Mouse (Mus musculus) embryo, embryonic 10 days (tissue): ENCODE measurements around the gene Trpt1.
"Not testable (repeated sequence)": the region's sequence is repeated elsewhere in the genome, so short reads cannot be mapped to it uniquely, and the experiment has no call there.

Experiments
- DNase-seq: peaks from one replicate; pipeline ENCODE4 v3.0.0-alpha.2; 2015; ENCODE audit warnings: low spot score

Trpt1 gene

DNA sequence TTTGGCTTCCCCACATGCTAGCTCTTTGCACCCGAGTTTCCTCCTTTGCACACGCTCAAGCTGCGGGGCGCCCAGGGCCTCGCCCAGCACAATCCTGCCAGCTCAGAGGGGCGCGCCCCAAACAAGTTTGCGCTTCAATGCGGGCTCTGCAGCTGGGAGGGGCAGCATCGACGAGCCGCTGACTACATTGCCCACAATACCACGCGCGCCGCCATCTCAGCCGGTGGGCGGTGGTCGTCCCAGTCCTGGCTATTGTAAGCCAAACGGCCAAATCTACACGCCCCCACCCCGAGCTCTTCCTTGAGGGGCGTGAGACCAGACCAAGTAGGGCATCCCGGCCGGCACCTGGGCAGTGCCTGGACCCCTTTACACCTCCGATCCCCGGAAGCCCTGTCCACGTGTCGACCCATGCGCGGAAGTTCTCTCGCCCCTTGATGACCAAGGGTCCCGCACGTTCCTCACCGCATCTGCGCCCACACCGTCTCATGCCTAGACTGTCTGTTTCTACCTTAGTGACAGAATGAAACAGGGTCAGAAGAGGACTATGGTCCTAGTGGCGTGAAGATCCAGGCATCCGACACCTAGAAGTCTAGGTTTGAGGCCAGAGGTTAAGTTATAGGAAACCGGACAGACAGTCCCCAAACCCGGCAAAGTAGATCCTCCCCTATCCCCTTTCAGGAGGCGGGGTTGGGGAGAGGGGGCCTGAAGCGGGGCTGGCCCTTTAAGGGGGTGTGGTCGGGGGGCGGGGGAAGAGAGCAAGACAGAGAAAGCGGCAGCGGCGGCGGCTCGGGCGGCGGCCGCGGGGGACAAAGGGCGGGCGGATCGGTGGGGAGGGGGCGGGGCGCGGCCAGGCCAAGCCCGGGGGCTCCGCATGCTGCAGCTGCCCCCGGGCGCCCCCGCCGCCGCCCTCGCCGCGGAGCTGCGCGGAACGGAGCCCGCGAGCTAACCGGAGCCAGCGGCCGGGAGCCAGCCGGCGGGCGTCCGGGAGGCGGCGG, 21.4 kb upstream of the Trpt1 start, which contains the start of gene Ppp1r14b:
Gene Ppp1r14b (plus strand): TSS at position 758 of the 995 bp plus-strand sequence.
- peak; percentile 94 for DNase-seq

DNA sequence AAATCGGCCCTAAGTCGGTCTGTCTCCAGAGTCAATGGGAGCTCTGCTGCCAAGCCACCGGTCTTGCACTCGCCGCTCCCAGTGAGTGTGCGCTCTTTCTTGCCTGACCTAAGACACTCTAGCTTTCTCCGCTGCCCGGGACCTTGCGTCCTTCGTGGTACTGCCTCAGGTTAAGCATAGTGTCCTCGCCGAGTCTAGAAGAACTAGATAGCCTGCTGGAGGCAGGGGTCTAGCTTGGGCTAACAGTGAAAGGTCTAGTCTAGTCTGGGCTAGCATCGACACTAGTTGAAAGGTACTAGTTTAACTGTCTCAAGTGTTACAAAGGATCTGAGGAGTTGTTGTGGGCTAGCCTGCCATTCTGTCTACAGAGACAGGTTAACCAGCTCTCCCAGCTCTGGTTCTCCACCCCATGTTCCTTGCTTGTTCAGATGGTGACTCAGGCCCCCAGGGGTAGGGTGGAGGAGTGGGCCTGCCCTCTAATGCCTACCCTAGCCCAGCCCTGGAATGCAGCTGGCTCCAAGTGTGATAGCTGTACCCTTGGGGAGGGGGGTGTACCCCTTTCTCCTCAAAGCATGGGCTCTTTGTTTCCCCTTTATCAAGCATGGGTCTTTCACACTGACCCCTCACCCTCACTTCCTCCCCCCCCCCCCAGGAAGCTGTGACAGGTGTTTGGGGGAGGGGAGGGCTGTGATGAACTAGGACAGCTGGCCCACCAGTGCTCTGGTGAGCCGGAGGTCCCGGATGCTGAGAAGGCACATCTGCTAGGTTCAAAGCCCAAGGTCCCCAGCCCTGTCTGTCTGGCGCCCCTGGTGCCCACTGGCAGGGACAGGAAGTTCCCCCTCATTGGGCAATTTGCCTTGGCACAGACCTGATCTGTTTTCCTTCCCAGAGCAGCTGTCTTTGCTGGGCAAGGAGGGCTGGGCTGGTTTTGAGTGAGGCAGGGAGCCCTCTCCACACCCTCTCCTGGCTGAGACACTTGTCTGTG, 20.1 kb upstream of the Trpt1 start, which contains the start of gene Plcb3:
Gene Plcb3 (minus strand): TSS at position 934 of the 985 bp plus-strand sequence.
- peak; percentile 77 for DNase-seq

DNA sequence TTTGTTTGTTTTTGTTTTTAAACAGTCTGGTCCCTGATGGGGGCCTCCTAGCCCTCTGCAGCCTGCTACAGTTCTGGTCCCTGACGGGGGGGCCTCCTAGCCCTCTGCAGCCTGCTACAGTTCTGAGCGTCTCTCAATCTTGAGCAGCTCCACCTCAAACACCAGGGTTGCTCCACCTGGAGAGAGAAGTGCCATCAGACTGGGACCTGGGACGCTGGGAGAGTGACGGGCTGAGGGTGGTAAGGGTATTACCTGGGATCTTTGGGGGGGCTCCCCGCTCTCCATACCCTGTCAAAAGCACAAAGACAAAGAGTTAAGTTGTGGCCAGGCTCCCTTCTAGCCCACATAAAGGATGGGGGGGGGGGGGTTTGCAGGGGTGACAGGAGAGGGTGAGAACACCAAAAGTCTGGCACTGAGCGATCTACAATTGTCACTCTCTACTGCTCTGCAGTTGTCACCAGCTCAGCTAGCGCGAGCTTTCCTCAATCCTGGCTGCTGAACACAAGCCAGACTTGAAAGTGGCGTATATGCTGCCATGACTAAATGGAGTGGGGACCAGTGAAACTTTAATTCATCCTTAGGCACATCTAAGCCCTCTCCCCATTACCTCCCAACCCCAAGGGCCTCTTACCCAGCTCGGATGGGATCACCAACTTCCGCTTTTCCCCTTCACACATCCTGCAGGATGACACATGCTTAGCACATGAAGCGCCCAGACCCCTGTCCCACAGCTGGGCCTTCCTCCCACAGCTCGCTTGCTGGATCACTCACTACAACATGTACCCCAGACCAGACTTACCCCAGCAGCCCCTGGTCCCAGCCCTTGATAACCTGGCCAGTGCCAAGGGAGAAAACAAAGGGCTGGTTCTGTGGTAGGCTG, 17.9 kb upstream of the Trpt1 start:
- DNase-seq, result no peak

DNA sequence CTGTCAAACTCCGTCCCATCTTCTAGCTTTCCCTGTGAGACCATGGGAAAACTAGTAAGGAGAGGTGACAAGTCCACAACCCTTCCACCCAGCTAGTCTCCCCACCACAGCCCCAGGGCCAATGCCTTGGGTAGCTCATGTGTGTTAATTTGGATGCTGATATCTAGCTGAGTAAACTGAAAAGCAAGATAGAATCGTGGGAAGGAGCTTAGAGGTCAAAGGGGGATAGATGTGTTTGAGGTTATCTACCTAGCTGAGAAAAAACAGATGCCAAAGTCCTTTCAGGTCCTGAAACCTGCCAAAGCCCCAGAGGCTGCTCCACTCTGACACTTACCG, 17.3 kb upstream of the Trpt1 start:
- no peak for DNase-seq

DNA sequence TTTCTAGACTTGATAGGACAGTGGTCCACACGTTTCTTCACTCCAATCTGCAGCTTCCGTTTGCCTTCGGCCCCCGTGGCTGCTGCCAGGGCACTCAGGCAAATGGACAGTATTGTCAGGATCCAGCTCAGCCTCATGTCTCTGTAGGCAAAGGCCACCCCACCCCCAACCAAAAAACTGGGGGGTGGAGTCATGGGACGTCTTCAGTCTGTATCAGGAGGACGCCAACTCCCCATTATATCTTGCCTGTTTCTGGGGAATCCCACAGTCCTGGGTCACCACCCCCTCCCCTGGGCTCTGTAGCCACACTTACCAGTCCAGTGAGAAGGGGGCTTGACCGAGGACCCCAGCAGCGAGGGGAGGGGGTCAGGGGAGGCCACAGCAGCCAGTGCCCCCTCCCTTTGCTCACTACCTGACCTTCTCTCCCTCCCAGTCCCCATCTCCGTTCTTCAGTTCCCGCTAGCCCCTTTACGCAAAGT, 16.9 kb upstream of the Trpt1 start:
- DNase-seq, result peak; percentile 24

DNA sequence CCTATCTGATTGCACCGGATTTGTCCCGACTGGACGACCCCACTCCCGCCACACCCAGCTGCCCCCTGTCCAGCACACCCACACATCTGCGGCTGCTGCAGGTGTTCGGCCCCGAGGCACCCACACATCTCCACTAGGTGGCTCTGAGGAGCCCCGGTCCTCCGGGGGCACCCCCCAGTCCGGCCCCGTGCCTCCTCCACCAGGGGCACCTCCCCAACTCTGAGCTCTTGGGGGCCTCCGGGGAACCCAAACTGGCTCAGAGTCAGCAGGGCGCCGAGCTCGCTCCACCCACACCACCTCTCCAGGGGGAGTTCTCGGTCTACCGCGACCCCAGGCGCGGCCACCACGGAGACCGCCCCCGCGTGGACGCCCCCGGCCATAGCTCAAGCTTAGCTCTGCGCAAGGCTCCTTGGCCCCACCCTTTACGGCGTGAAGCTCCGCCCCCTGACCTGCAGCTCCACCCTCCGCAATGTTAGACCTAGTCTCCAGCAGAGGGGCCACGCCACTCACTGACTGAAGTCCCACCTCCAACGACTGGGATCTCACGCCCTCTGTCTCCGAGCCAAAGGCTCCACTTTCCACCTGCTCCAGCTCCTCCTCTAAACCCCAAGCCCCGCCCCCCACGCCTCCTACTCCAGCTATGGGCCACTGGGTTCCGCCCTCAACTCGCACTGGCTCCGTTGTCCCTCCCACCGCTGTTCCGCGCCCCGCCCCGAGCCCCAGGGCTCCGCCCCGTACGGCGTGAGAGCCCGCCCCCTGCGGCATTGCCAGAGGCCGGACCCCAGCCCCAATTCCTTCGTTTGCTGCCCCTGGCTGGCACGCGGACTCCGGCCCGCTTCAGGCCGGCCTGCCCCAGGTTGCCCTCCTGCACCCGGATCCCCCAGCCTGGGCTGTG, 16.2 kb upstream of the Trpt1 start:
- DNase-seq, result peak; percentile 99

DNA sequence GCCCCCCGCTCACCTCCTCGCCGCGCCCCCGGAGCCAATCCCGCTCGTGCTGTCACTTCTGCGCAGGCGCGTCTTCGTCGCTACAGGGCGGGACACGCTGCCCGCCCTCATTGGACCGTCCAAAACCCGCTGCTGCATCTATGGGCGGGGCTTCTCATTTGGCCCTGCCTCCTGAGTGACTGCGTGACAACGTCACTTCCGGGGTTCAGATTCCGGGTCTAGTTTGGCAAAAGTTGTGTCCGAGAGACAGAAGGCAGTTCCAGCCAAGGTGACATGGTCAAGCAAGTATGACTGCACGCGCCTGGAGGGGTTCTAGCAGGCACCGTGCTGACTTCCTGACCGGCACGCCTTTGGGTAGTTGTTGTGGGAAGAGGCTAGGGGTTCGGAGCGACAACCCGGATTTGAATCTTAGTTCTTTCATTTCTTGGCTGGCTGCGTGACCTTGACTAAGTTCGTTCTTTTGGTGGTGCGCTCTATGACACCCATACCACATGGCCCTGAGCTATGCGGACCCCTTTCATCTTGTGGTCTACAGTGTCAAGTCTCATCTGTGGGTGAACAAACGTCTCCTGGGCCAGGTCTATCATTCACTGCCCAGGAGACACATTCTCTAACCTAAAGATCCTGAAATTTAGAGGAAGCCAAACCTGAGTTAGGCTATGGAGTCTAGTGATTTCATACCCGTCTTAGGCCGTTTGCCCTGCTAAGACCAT, 15.4 kb upstream of the Trpt1 start, which contains the start of gene Fkbp2:
Gene Fkbp2 (minus strand): TSS at position 121 of the 713 bp plus-strand sequence.
- DNase-seq, result peak; percentile 99

DNA sequence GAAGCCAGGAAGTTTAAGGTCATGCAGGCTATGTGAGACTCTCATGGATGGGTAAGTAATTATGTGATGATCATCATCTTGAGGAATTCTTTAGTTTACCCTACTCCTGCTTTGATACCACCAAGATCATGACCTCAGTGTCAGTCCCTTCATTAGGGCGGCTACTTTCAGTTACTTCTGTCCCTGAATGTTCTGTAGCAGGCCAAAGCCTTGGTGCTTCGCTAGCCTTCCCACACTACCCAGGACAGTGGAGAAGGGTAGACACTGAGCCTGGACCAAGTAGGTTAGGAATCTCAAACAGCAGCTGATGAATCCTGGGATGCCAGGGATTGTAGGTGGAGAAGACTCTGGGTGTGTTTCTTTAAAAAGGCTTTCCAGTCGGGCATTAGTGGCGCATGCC, 14.5 kb upstream of the Trpt1 start:
- DNase-seq, result no peak

DNA sequence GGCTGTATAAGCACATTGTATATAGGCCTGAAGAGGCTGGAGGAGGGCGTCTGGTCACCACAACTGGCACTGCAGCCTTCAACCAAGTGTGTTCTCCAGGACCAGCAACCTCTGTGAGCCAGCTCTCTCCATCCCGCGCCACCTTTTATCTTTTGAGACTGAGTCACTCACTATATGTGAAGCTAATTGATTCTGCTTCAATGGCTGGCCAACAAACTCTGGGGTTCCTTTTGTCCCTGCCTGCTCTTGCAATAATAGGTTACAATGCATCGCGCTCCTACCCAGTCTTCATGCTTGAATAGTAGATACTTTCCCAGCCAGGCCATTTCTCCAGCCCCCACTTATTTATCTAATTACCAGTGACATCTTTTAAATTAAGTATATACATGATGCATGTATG, 12.3 kb upstream of the Trpt1 start:
- DNase-seq, result peak; percentile 20

DNA sequence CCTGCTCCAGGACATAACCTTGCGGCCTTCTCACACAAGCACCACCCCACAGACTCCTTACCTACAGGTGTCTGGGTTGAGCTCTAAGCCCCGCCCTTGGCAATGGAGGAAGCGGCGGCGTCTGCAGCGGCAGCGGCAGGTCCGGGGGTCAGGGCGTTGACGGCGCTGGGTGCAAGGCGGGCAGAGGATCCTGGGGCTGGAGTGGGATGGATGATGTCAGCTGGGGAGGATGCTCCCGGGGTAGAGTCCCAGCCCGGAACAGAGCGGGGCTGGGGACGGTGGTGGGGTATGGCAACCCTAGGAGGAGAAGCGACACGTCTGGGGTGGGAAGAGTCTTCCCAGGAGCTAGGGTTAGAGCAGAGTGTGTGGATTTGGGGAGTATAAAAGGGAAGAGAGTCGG, 10.6 kb upstream of the Trpt1 start:
- no peak for DNase-seq

DNA sequence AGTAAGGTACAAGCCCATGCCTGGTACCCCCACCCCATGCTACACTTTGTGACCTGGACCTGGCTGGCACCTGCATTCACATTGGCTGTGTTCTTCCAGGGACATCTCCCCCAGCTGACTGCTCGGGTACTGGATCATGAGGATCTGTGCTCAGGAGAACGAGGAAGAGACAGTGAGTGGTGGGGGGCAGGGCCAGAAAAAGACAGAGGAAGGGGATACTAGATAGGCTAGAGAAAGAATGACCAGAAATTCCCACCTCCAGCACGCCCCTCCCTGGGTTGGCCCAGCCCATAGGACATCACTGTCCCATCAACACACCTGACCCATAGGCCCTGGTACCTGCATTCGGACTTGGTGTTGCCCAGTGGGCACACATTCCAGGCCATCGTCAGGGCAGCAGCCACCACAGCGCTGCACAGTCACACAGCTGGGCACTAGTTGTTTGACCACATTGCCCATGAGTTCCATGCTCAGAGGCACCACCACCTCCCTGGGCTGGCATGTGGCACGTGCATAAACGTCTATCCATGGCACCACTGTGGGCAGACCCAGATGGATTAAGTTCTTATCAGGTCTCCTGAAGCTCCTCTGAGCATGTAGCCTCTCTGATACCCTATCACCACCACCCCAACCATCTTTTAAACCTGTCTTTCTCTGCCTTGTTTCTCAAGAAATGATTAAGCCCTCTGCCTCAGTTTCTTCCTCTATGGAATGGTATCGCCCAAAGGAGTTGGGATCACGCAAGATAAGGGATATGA, 9.8 kb upstream of the Trpt1 start:
- no peak for DNase-seq

DNA sequence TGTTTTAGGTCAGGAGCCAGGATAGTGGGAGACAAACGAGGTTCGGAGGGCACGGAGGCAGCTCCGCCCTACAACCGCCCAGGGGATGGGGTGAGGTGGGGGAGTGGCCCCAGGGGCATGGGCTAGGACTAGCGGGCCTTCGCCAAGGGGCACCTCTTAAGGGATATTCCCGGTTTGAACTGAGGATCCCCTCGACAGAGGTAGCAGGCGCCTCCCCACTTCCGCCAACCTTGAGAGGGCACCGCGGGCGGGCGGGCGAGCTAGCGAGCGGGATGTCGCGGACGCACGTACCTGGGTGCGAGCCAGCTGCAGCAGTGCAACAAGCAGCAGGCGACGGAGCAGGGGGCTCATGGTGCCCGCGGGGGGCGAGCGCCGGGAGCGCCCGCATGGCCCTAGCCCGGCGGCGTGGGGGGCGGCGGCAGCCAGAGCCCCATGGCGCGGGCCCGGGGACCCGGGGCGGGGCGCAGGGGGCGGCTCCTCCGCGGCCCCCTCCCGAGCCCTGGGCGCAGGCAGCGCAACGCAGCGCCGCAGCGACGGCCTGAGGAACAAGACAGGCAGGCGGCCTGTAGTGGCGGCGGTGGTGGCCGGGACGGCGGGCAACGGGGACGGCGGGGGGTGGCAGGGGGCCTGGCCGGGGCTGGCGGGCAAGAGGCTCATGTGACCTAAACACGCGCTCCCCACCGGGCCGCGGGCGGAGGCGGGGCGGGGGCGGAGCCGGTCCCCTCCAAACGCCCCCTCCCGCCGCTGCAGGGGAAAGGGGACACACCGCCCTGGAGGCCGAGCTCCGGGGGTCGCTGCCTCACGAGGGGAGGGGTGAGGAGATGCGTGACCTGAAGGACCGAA, 8.6 kb upstream of the Trpt1 start, which contains the start of gene Vegfb:
Gene Vegfb (minus strand): TSS at position 591 of the 843 bp plus-strand sequence.
- DNase-seq, result peak; percentile 69

DNA sequence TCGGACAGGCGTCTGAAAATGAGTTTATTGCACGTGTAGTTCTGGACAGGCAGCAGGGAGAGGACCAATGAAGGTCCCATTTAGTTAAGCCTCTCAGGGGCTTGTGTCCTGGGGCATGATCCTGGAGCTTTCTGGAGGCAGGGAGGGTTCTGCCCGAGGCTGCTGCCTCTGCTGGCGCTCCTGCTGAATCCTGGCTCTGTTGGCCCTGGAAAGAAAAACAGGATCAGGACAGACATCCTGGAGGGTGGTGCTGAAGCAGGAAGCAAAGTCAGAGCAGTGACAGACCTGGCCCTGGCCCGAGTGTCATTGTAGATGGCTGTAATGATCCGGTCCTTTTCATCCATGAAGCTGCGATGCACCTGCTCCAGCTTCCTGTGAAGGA, 8.0 kb upstream of the Trpt1 start:
- DNase-seq, result no peak

DNA sequence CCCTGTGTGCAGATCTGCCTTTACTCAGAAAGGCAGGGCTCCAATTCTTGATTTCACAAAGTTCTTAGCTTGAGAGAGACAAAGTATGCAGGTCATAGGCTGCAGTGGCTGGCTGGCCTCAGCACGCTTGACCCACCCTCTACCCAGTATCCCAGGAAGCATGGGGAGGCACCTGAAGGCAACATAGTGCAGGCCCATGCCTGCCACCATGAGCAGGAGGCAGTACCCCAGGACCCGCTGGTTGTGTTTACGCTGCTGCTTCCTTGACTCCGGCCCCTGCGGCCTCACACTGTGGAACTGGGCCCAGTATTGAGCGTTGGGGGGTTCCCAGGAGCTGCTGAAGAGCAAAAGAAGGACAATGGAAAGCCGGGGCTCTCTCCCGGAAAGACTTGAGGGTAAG, 6.7 kb upstream of the Trpt1 start:
- no peak for DNase-seq

DNA sequence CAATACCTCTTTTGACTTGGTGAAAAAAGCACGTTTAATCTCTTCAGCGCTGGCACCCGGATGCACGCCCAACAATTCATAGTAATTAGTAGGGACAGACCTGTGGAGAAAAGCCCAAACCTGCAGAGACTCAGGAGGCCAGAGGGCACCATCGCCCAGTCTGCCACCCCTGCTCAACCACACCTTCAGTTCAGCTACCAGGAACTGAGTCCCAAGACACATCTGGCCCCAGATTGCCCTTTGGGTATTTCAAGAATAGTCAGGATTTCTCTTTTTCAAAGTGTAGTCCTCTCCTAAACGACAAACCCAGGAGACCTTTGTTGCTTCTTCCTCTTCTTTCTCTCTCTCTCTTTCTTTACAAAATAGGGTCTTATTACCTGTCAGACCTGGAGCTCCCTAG, 5.2 kb upstream of the Trpt1 start:
- no peak for DNase-seq

DNA sequence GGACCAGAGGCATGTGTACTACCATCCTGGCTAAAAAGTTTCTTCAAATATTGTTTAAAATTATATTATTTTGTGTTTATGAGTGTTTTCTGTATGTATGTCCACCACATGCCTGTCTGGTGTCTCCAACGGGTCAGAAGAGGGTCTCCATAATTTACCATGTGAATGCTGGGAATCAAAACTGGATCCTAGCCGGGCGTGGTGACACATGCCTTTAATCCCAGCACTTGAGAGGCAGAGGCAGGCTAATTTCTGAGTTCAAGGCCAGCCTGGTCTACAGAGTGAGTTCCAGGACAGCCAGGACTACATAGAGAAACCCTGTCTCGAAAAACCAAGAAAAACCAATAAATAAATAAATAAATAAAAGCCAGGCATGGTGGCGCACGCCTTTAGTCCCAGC, 4.8 kb upstream of the Trpt1 start:
- DNase-seq, result not testable (repeated sequence)

DNA sequence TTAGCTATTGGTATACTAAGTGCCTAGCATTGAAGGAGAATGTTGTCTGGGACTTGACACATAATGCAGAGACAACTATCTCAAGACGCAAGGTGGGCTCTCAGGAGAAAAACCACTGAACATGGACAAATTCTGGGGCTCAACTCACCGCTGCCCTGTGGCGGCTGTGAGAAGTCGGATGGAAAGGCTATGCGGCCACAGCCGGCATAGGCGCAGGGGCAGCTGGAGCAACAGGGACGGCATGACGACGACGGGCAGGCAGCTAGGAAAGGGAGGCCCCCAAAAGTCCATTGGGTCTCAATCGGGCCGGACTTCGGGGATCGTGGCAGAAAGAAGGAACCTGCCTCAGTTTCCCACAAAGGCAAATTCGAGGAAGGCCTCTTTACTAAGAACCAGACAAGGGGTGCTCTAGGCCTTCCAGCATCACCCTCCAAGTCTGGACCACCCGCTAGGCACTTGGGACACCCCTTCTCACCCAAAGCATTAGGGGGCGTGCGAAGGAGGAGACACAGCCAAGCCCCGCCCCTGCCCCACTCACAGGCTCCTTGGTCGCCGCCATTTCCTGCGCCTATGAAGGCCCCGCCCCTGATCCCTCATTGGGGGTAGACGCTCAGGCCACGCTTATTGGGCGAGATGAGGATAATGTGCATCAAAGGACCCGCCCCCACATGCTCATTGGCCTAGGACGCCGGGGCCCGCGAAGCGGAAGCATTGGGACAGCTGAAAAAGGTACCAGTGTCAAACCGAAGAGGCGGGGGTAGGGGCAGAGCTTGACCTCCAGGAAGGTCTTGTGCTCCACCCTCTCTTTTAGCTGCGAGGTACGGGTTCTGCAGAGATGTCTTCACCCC, 3.7 kb upstream of the Trpt1 start, which contains the start of gene Dnajc4:
Gene Dnajc4 (minus strand): TSS at position 562 of the 848 bp plus-strand sequence.
- DNase-seq, result peak; percentile 98
